Mouse (Mus musculus): Measurements from ENCODE around the gene Acox3. TPM values are rescaled to one million over a fixed set of nuclear protein-coding genes. Genes with fewer than 3 reads are reported as not detected.

The Acox3 gene
- polyA plus RNA-seq, 1 experiment from 2014 or later: 15.1 TPM

DNA sequence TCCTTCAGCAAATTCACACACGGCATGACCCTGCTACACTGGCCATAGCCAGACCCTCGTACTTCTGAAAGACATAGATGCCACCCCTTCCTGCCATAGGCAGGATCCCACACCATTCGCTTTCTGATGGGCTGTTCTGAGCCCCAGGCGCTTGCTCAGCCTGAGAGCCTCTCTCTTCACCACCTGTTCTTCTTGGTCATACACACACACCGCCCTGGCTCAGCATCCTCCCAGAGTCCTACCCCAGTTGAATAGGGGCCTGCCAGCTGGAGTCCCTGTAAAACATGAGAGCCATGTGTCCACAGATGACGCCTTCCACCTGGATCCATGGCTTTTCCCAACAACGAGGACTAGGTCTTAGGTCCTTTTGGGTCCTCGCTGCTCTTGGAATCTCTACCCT, 29.9 kb downstream of the Acox3 start:
- H3K4me3 ChIP-seq (replicated peaks; ENCODE audit: low read length): no peak overlapping the region
- no peaks in the 10 kb centered on the region for H3K36me3 ChIP-seq (ENCODE audit: control insufficient read depth, insufficient read depth, low read length)
- no peaks in the 10 kb centered on the region for H3K9me3 ChIP-seq (replicated peaks; ENCODE audit: control insufficient read depth, low read length)
- H3K4me2 ChIP-seq (ENCODE audit: low read depth, low read length): no peak overlapping the region
- peaks cover 20% of the 10 kb centered on the region for H3K4me1 ChIP-seq (ENCODE audit: control insufficient read depth, insufficient read depth, low read length)
- H3K27me3 ChIP-seq (ENCODE audit: control insufficient read depth, insufficient read depth, low read length): no peaks in the 10 kb centered on the region
- WGBS: 79% methylated on average over 8 of the region's 8 CpGs
- H3K9ac ChIP-seq (ENCODE audit: low read length): no peak overlapping the region
- no peak overlapping the region for H3K27ac ChIP-seq (ENCODE audit: low read length)
- ATAC-seq (ENCODE audit: insufficient read depth, low FRiP score): no peak

GRCm38 (mm10) chr5:35616943-35617342, 34.1 kb downstream of the Acox3 start:
- no peaks in the 10 kb centered on the region for H3K9me3 ChIP-seq (replicated peaks; ENCODE audit: control insufficient read depth, low read length)
- H3K9ac ChIP-seq (ENCODE audit: low read length): no peak overlapping the region
- no peaks in the 10 kb centered on the region for H3K27me3 ChIP-seq (ENCODE audit: control insufficient read depth, insufficient read depth, low read length)
- no peak overlapping the region for H3K4me3 ChIP-seq (replicated peaks; ENCODE audit: low read length)
- 47% methylated on average over 5 of the region's 5 CpGs for WGBS
- peaks cover 4% of the 10 kb centered on the region; the same call in 1 of the 2 replicates for H3K4me1 ChIP-seq (ENCODE audit: control insufficient read depth, insufficient read depth, low read length)
- H3K36me3 ChIP-seq (ENCODE audit: control insufficient read depth, insufficient read depth, low read length): no peaks in the 10 kb centered on the region
- ATAC-seq (ENCODE audit: insufficient read depth, low FRiP score): no peak
- H3K27ac ChIP-seq (ENCODE audit: low read length): peak overlapping the region; percentile 25; the same call in 1 of the 2 replicates
- H3K4me2 ChIP-seq (ENCODE audit: low read depth, low read length): no peak overlapping the region

GRCm38 (mm10) chr5:35621114-35621513, 38.3 kb downstream of the Acox3 start:
- H3K36me3 ChIP-seq (ENCODE audit: control insufficient read depth, insufficient read depth, low read length): no peaks in the 10 kb centered on the region
- 39% methylated on average over 4 of the region's 4 CpGs for WGBS
- H3K9me3 ChIP-seq (replicated peaks; ENCODE audit: control insufficient read depth, low read length): no peaks in the 10 kb centered on the region
- peaks cover 18% of the 10 kb centered on the region for H3K4me1 ChIP-seq (ENCODE audit: control insufficient read depth, insufficient read depth, low read length)
- H3K27me3 ChIP-seq (ENCODE audit: control insufficient read depth, insufficient read depth, low read length): no peaks in the 10 kb centered on the region
- H3K4me3 ChIP-seq (replicated peaks; ENCODE audit: low read length): no peak overlapping the region
- no peak overlapping the region for H3K4me2 ChIP-seq (ENCODE audit: low read depth, low read length)
- H3K9ac ChIP-seq (ENCODE audit: low read length): no peak overlapping the region
- no peak for ATAC-seq (ENCODE audit: insufficient read depth, low FRiP score)
- H3K27ac ChIP-seq (ENCODE audit: low read length): no peak overlapping the region

DNA sequence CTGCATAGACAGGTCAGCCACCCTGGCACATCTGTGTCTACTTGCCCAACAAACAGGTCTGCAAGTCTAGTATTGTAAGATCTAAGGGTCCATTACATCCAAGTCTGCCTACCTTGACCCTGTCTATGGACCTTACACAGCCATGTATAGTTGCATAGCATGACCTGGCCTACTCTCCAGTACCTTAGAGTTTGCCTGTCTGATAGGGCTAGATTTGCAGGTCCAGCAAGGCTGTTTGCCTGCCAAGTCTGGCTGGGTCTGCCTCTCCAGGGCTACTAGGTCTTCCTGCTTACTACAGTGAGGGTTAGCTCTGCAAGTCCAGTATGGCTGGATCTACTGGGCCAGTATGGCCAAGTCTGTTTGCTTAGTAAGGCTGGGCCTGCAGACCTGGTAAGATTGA, 41.0 kb downstream of the Acox3 start:
- no peaks in the 10 kb centered on the region for H3K27me3 ChIP-seq (ENCODE audit: control insufficient read depth, insufficient read depth, low read length)
- no peaks in the 10 kb centered on the region for H3K36me3 ChIP-seq (ENCODE audit: control insufficient read depth, insufficient read depth, low read length)
- H3K4me1 ChIP-seq (ENCODE audit: control insufficient read depth, insufficient read depth, low read length): peaks cover 21% of the 10 kb centered on the region
- H3K9me3 ChIP-seq (replicated peaks; ENCODE audit: control insufficient read depth, low read length): no peaks in the 10 kb centered on the region
- no peak overlapping the region for H3K4me3 ChIP-seq (replicated peaks; ENCODE audit: low read length)
- H3K27ac ChIP-seq (ENCODE audit: low read length): peak overlapping the region; percentile 74
- ATAC-seq (ENCODE audit: insufficient read depth, low FRiP score): no peak
- no peak overlapping the region for H3K9ac ChIP-seq (ENCODE audit: low read length)
- H3K4me2 ChIP-seq (ENCODE audit: low read depth, low read length): no peak overlapping the region

GRCm38 (mm10) chr5:35624751-35625239, 42.0 kb downstream of the Acox3 start:
- H3K9ac ChIP-seq (ENCODE audit: low read length): no peak overlapping the region
- H3K36me3 ChIP-seq (ENCODE audit: control insufficient read depth, insufficient read depth, low read length): no peaks in the 10 kb centered on the region
- H3K4me3 ChIP-seq (replicated peaks; ENCODE audit: low read length): no peak overlapping the region
- no peaks in the 10 kb centered on the region for H3K9me3 ChIP-seq (replicated peaks; ENCODE audit: control insufficient read depth, low read length)
- H3K4me1 ChIP-seq (ENCODE audit: control insufficient read depth, insufficient read depth, low read length): peaks cover 21% of the 10 kb centered on the region
- H3K27ac ChIP-seq (ENCODE audit: low read length): peak overlapping the region; percentile 11; the same call in 1 of the 2 replicates
- H3K4me2 ChIP-seq (ENCODE audit: low read depth, low read length): no peak overlapping the region
- no peaks in the 10 kb centered on the region for H3K27me3 ChIP-seq (ENCODE audit: control insufficient read depth, insufficient read depth, low read length)
- ATAC-seq (ENCODE audit: insufficient read depth, low FRiP score): peak; percentile 70
- WGBS: 46% methylated on average over 4 of the region's 4 CpGs

DNA sequence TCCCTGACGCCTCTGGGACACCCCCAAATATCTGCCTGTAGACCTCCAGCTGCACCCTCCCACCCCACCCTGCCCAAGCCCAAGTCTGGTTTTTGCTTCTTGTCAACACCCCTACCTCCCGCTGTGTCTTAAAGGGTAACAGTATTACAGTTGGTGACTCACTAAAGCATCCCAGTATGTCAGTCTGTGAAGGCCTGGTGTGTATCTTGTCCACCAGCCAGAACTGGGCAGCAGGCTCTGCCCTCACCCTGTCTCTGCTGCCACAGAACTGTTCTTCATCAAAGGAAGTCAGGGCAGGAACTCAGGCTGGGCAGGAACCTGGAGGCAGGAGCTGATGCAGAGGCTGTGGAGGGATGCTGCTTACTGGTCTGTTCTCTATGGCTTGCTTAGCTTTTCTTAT, 43.6 kb downstream of the Acox3 start:
- H3K27ac ChIP-seq (ENCODE audit: low read length): no peak overlapping the region
- H3K27me3 ChIP-seq (ENCODE audit: control insufficient read depth, insufficient read depth, low read length): no peaks in the 10 kb centered on the region
- H3K36me3 ChIP-seq (ENCODE audit: control insufficient read depth, insufficient read depth, low read length): no peaks in the 10 kb centered on the region
- no peak for ATAC-seq (ENCODE audit: insufficient read depth, low FRiP score)
- H3K9me3 ChIP-seq (replicated peaks; ENCODE audit: control insufficient read depth, low read length): no peaks in the 10 kb centered on the region
- WGBS: 84% methylated on average over 2 of the region's 2 CpGs
- peaks cover 21% of the 10 kb centered on the region for H3K4me1 ChIP-seq (ENCODE audit: control insufficient read depth, insufficient read depth, low read length)
- H3K4me2 ChIP-seq (ENCODE audit: low read depth, low read length): no peak overlapping the region
- no peak overlapping the region for H3K9ac ChIP-seq (ENCODE audit: low read length)
- H3K4me3 ChIP-seq (replicated peaks; ENCODE audit: low read length): no peak overlapping the region

DNA sequence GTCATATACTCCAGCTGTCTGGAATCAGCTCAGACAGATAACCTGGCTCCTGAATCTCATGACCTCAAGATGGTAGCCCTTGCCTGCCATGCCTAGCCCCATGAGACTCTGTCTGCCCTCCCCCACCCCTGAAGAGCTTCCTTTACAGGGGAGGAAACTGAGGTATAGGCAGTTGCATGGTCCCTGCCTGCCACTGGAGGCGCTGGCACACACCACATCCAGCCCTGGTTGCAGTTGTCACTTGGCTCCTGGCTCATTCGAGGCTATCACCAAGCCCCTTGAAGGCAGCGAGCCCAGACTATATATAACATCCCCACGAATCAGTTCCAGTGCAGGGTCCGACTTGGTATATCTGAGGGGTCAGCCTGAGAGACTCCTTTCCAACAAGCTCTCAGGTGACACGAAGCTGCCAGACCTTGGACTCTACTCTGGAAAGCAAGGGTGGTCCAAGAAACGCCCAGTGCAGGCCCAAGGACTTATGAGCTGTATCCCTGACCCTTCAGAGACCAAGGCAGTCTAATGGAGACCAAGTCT, 44.5 kb downstream of the Acox3 start:
- H3K4me1 ChIP-seq (ENCODE audit: control insufficient read depth, insufficient read depth, low read length): peaks cover 21% of the 10 kb centered on the region

GRCm38 (mm10) chr5:35628685-35629084, 45.8 kb downstream of the Acox3 start:
- peaks cover 21% of the 10 kb centered on the region for H3K4me1 ChIP-seq (ENCODE audit: control insufficient read depth, insufficient read depth, low read length)
- 0 out of 2 replicates have a peak, but pooled peaks have one; percentile 19 for ATAC-seq (ENCODE audit: insufficient read depth, low FRiP score)
- peak overlapping the region; percentile 60 for H3K27ac ChIP-seq (ENCODE audit: low read length)

More for the DNA sequence above, 44.5 kb downstream of the Acox3 start:
- H3K4me2 ChIP-seq (ENCODE audit: low read depth, low read length): no peak overlapping the region
- H3K27ac ChIP-seq (ENCODE audit: low read length): no peak overlapping the region
- H3K4me3 ChIP-seq (replicated peaks; ENCODE audit: low read length): no peak overlapping the region
- WGBS: 66% methylated on average over 7 of the region's 7 CpGs
- no peak for ATAC-seq (ENCODE audit: insufficient read depth, low FRiP score)
- no peaks in the 10 kb centered on the region for H3K36me3 ChIP-seq (ENCODE audit: control insufficient read depth, insufficient read depth, low read length)
- no peaks in the 10 kb centered on the region for H3K9me3 ChIP-seq (replicated peaks; ENCODE audit: control insufficient read depth, low read length)
- H3K9ac ChIP-seq (ENCODE audit: low read length): no peak overlapping the region
- no peaks in the 10 kb centered on the region for H3K27me3 ChIP-seq (ENCODE audit: control insufficient read depth, insufficient read depth, low read length)

DNA sequence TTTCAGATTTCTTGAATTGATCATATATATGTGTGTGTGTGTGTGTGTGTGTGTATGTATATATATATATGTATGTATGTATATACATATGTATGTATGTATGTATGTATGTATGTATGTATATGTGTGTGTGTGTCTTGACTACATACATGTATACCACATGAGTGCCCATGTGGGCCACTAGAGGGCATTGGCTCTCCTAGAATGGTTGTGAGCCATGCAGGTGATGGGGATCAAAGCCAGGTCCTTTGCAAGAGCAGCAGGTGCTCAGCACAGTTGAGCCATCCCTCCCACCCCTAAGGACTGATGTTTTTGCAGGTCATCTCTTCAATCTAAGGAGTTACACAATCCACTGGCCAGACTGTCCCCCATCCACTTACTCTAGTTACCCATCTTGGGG, 46.5 kb downstream of the Acox3 start:
- H3K36me3 ChIP-seq (ENCODE audit: control insufficient read depth, insufficient read depth, low read length): no peaks in the 10 kb centered on the region
- ATAC-seq (ENCODE audit: insufficient read depth, low FRiP score): no peak
- H3K9ac ChIP-seq (ENCODE audit: low read length): no peak overlapping the region
- H3K27me3 ChIP-seq (ENCODE audit: control insufficient read depth, insufficient read depth, low read length): no peaks in the 10 kb centered on the region
- peaks cover 18% of the 10 kb centered on the region for H3K4me1 ChIP-seq (ENCODE audit: control insufficient read depth, insufficient read depth, low read length)
- no peak overlapping the region for H3K4me2 ChIP-seq (ENCODE audit: low read depth, low read length)
- H3K9me3 ChIP-seq (replicated peaks; ENCODE audit: control insufficient read depth, low read length): no peaks in the 10 kb centered on the region
- H3K27ac ChIP-seq (ENCODE audit: low read length): no peak overlapping the region
- no peak overlapping the region for H3K4me3 ChIP-seq (replicated peaks; ENCODE audit: low read length)

More at GRCm38 (mm10) chr5:35628685-35629084, 45.8 kb downstream of the Acox3 start:
- WGBS: 33% methylated on average over 1 of the region's 1 CpGs
- no peak overlapping the region for H3K4me2 ChIP-seq (ENCODE audit: low read depth, low read length)
- no peak overlapping the region for H3K4me3 ChIP-seq (replicated peaks; ENCODE audit: low read length)
- no peaks in the 10 kb centered on the region for H3K36me3 ChIP-seq (ENCODE audit: control insufficient read depth, insufficient read depth, low read length)
- no peaks in the 10 kb centered on the region for H3K27me3 ChIP-seq (ENCODE audit: control insufficient read depth, insufficient read depth, low read length)
- no peaks in the 10 kb centered on the region for H3K9me3 ChIP-seq (replicated peaks; ENCODE audit: control insufficient read depth, low read length)
- no peak overlapping the region for H3K9ac ChIP-seq (ENCODE audit: low read length)
